8 mouse cellular contexts compared by ENCODE assay signal in genomic region chr8:8488191-8488694, GRCm38 (mm10).
A peak's percentile ranks its signal among the peaks of the same experiment; 100 is the strongest.
DNase-seq lines count a peak whose midpoint lies in the region; ATAC-seq and TF ChIP-seq lines count a peak whose summit lies in the region.

No protein-coding gene starts in this region.

- TF ChIP-seq POLR2A in thymus, adult 2 months (IDR thresholded peaks at IDR 0.05; ENCODE audit: control insufficient read depth, extremely low read depth, insufficient read depth, low read length, poor library complexity), result no peak

- H3K9ac ChIP-seq in limb, embryonic 12.5 days (replicated peaks), result no peak overlapping the region

- peak overlapping the region; percentile 41 for H3K4me2 ChIP-seq in limb, embryonic 12.5 days

- peaks cover 28% of the 10 kb centered on the region for H3K4me1 ChIP-seq in limb, embryonic 12.5 days (replicated peaks)
- H3K4me1 ChIP-seq in thymus, adult 2 months (replicated peaks; ENCODE audit: control insufficient read depth, insufficient read depth, low read length), result no peaks in the 10 kb centered on the region; the same call in 1 of the 2 replicates

- peak; percentile 32 for DNase-seq in gastrocnemius, postnatal 10 days
- DNase-seq in gastrocnemius, postnatal 36 days, result no peak
- DNase-seq in ovary, postnatal 14 days (ENCODE audit: low spot score), result peak; percentile 19
- no peak for DNase-seq in ovary, postnatal 36 days (ENCODE audit: low spot score)
- no peak for DNase-seq in embryo, embryonic 10.5 days (ENCODE audit: low spot score)
- no peak for DNase-seq in thymus, adult 2 months

- ATAC-seq in limb, embryonic 12.5 days (ENCODE audit: insufficient number of reproducible peaks, insufficient read depth, low FRiP score, low TSS enrichment, low read depth), result peak; percentile 45; the same call in 1 of the 2 replicates
- no peak for ATAC-seq in frontal cortex, adult (ENCODE audit: low TSS enrichment)

- TF ChIP-seq CTCF in thymus, adult 2 months (IDR thresholded peaks at IDR 0.05; ENCODE audit: borderline replicate concordance, control insufficient read depth, extremely low read depth, insufficient read depth, low read length, poor library complexity), result no peak

- H3K27me3 ChIP-seq in limb, embryonic 12.5 days, result peaks cover 33% of the 10 kb centered on the region
- H3K27me3 ChIP-seq in thymus, adult 2 months (ENCODE audit: control insufficient read depth, insufficient read depth, low read length), result no peaks in the 10 kb centered on the region

- intact Hi-C loops in gastrocnemius, postnatal 36 days (cut with DNase I), result no loop called here

- H3K4me3 ChIP-seq in limb, embryonic 12.5 days (replicated peaks), result no peak overlapping the region
- no peak overlapping the region for H3K4me3 ChIP-seq in thymus, adult 2 months (ENCODE audit: control insufficient read depth, insufficient read depth, low read length)

- no peak overlapping the region for H3K27ac ChIP-seq in limb, embryonic 12.5 days
- H3K27ac ChIP-seq in thymus, adult 2 months (ENCODE audit: control insufficient read depth, insufficient read depth, low read length), result no peak overlapping the region

- H3K36me3 ChIP-seq in limb, embryonic 12.5 days, result no peaks in the 10 kb centered on the region
- no peaks in the 10 kb centered on the region for H3K36me3 ChIP-seq in thymus, adult 2 months (ENCODE audit: control insufficient read depth, insufficient read depth, low read length)

- 54% methylated on average over 9 of the region's 9 CpGs for WGBS in limb, embryonic 12.5 days
- WGBS in thymus, adult 2 months, result 87% methylated on average over 9 of the region's 9 CpGs

- no peaks in the 10 kb centered on the region for H3K9me3 ChIP-seq in limb, embryonic 12.5 days

Comparison
In these comparisons a context has a peak if more than half of its experiments do, and no peak if none do; other contexts are left out.
1. DNase-seq: peak in gastrocnemius, postnatal 10 days (single experiment) and ovary, postnatal 14 days (single experiment); none in gastrocnemius, postnatal 36 days (0 of 2), ovary, postnatal 36 days (single experiment), embryo, embryonic 10.5 days (single experiment) and thymus, adult 2 months (single experiment).